Mouse (Mus musculus): ENCODE data around the gene Isl2.

The Isl2 gene

GRCm38 (mm10) chr9:55546176-55547010, 7.9 kb downstream of the Isl2 start:
- DNase-seq (ENCODE audit: low spot score in 2 of 2) = peak in 1 of 2 experiments; percentile 7

- DNase-seq (ENCODE audit: low spot score in 2 of 2) = no peak
Measured at GRCm38 (mm10) chr9:55548871-55549270, 10.4 kb downstream of the Isl2 start.

- no peak for DNase-seq (ENCODE audit: low spot score in 2 of 2)
Measured at GRCm38 (mm10) chr9:55549302-55549890, 10.9 kb downstream of the Isl2 start.

GRCm38 (mm10) chr9:55554986-55555385, 16.5 kb downstream of the Isl2 start:
- no peak for DNase-seq (ENCODE audit: low spot score in 2 of 2)

GRCm38 (mm10) chr9:55560960-55561359, 22.5 kb downstream of the Isl2 start:
- DNase-seq (ENCODE audit: low spot score in 2 of 2) = no peak

GRCm38 (mm10) chr9:55568466-55569159, 30.1 kb downstream of the Isl2 start:
- DNase-seq (ENCODE audit: low spot score in 2 of 2) = no peak

GRCm38 (mm10) chr9:55571071-55571470, 32.6 kb downstream of the Isl2 start:
- DNase-seq (ENCODE audit: low spot score in 2 of 2) = no peak

GRCm38 (mm10) chr9:55576571-55576970, 38.1 kb downstream of the Isl2 start:
- DNase-seq (ENCODE audit: low spot score in 2 of 2) = peak in 1 of 2 experiments; percentile 11

GRCm38 (mm10) chr9:55581414-55581813, 42.9 kb downstream of the Isl2 start:
- no peak for DNase-seq (ENCODE audit: low spot score in 2 of 2)

- DNase-seq (ENCODE audit: low spot score in 2 of 2) = no peak
Measured at GRCm38 (mm10) chr9:55586141-55586540, 47.7 kb downstream of the Isl2 start.

Measured in right cerebral cortex, adult 2 months (tissue).